Mouse (Mus musculus) c-Kit-positive CD71-positive TER-119-positive erythroid progenitor cells, embryonic 14.5 days (primary cell): ENCODE results near the gene Nsg2.
"Not testable (repeated sequence)": the region's sequence is repeated elsewhere in the genome, so short reads cannot be mapped to it uniquely, and the experiment has no call there.

Source experiments
- DNase-seq: peaks from one replicate; pipeline ENCODE4 v3.0.0-alpha.2; 2013; ENCODE audit warnings: low spot score

The Nsg2 gene

GRCm38 (mm10) chr11:32000281-32000680 lies at the start of gene Nsg2:
TSS of gene Nsg2 (plus strand) at chr11:32000463.
- DNase-seq, result no peak

DNA sequence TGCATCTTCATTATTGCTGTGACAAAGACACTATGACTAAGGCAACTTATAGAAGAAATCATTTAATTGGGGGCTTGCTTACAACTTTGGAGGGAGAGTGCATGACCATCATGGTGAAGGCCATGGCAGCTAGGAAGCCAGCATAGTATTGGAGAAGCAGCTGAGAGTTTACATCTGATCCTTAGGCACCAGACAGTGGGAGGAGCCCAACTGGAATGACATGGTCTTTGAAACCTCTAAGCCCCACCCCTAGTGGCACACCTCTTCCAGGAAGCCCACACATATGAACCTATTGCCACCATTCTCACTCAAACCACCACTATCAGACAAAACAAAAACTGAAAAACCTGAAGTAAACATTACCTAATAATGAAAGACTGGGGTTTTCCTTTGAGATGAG lies 40.2 kb upstream of the Nsg2 start:
- no peak for DNase-seq

DNA sequence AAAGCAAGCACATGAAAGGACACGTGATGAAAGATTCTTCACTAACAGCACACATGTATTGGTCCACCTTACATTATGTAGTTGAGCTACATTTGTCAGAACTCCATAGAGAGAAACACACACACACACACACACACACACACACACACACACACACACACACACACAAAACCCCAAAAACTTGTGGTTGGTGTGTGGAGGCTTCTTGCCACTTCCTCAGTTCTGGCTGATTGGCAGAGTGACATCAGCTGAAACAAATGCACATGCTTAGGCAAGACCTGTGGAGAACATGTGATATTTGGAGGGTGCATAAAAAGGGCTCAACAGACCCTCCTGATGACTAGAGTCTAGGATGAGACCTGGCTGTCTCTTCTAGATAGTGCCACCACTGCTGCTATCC lies 36.3 kb upstream of the Nsg2 start:
- DNase-seq, result no peak

GRCm38 (mm10) chr11:31965256-31966134 lies 34.8 kb upstream of the Nsg2 start, which contains the start of gene 4930524B15Rik:
TSS of gene 4930524B15Rik (plus strand) at chr11:31965592.
- no peak for DNase-seq

GRCm38 (mm10) chr11:31974132-31974531 lies 26.1 kb upstream of the Nsg2 start:
- DNase-seq, result no peak

DNA sequence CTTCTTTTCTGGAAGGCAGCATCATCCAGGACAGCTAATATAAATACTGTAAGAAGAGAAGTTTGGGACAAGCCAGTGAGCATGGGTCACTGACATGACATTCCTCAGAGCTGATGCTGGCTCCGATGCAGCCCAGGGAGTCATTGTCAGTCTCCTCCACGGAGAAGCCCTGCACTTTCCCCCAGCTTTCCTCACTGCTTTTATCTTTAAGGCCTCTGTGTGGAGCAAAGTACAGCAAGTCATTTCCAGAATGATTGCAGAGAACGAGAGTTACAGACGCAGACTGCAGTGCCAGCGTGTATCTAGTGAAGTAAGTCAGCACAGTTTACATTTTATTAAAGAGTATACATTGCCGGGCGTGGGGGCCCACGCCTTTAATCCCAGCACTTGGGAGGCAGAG lies 25.4 kb upstream of the Nsg2 start:
- no peak for DNase-seq

- DNase-seq, result no peak
Observed at GRCm38 (mm10) chr11:31975678-31976077, 24.6 kb upstream of the Nsg2 start.

DNA sequence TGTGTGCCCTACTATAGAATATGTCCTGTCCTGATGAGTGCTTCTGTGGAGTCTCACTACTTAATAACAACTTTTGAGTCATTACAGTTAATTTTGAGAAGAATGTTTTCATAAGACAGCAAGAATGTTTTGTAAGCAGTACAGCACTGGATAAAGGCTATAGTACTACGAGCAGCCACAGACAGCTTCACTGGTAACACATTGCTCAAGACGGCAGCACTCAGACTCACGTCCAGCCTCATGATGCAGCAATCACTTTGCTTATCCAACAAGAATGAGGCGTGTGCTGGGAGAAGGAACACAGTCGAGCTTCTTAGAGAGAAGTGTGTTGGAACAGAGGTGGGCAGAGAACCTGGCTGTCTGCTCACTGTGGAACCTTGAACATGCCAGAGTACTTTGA lies 24.1 kb upstream of the Nsg2 start:
- DNase-seq, result no peak

GRCm38 (mm10) chr11:31980089-31980488 lies 20.2 kb upstream of the Nsg2 start:
- DNase-seq, result not testable (repeated sequence)

- no peak for DNase-seq
Observed at GRCm38 (mm10) chr11:31981830-31982229, 18.4 kb upstream of the Nsg2 start.

GRCm38 (mm10) chr11:31982247-31982943 lies 17.9 kb upstream of the Nsg2 start:
- DNase-seq, result not testable (repeated sequence)

DNA sequence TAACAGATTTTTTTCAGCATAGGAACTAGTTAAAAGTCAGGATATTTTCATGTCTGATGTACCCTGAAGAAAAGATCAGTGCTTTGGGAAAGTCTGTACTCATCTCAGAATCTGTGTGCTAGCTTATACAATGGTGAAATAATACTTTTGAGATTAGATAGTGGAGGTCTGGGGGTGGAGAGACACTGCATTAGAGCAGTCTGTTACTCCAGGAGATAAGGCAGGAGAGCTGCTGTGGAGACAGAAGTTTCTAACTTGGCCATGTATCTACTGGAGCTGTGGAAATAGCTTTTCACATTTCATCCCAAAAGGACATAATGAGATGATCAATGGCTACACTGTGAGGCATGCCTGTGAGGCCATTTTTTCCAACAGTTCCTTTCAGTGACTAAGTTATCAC lies 17.0 kb upstream of the Nsg2 start:
- DNase-seq, result no peak

DNA sequence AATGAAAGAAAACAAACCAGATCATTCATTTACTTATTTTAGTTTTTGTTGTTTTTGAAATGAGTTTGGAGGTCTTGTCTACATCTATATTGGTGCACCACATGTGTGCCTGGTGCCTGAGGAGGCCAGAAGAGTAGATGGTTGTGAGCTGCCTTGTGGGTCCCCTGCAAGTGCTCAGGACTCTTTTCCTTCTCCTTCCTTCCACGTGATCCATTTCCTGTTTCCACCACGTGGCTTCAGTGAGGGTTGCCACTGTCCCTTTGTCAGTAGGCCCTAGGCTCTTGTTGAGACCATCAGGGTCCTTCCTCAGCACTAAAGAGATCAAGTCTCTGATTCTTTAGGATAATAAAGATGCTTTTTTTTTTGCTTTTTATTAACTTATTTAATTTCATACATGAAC lies 15.5 kb upstream of the Nsg2 start:
- DNase-seq, result no peak

DNA sequence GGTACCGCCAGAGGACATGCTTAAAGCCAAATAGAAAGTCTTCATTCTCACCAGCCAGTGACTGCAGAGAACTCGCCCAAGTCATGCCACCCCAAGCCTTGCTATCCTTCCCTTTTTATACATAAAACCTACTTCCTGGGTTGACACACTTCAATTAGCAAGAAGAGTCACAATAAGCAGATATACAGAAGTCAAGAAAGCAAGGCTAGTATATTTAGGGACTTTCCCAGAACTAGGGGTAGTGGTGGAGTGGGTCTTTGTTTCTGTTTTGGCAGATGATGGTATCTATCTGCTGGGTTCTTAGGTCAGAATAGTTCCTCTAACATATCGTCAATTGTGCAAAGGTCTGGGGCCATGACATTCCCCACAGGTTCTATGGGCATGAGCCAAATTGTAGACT lies 7.7 kb upstream of the Nsg2 start:
- no peak for DNase-seq

DNA sequence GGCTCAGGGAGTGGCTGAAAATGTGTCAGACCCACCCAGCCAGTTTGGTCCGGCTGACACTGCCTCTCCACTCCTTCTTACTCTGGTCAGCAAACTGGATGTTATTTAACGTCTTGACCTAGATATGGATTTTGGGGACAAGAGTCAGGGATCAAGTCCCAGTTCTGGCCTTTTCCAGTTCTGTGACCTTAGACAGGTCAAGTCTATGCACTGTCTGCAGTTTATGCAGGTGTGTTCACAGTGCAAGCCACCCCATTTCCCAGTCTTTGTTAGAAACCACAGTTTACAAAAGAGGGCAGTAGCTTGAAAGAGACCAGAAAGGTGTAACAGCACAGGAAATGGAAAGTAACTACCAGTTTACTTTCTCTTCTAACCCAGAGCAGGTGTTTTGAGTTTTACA lies 547 bp upstream of the Nsg2 start:
- DNase-seq, result no peak

- DNase-seq, result no peak
Observed at GRCm38 (mm10) chr11:32001181-32001910, 1.1 kb downstream of the Nsg2 start.

GRCm38 (mm10) chr11:32002670-32003072 lies 2.4 kb downstream of the Nsg2 start:
- no peak for DNase-seq

- not testable (repeated sequence) for DNase-seq
Observed at GRCm38 (mm10) chr11:32008049-32008448, 7.8 kb downstream of the Nsg2 start.

GRCm38 (mm10) chr11:32008852-32009251 lies 8.6 kb downstream of the Nsg2 start:
- no peak for DNase-seq

DNA sequence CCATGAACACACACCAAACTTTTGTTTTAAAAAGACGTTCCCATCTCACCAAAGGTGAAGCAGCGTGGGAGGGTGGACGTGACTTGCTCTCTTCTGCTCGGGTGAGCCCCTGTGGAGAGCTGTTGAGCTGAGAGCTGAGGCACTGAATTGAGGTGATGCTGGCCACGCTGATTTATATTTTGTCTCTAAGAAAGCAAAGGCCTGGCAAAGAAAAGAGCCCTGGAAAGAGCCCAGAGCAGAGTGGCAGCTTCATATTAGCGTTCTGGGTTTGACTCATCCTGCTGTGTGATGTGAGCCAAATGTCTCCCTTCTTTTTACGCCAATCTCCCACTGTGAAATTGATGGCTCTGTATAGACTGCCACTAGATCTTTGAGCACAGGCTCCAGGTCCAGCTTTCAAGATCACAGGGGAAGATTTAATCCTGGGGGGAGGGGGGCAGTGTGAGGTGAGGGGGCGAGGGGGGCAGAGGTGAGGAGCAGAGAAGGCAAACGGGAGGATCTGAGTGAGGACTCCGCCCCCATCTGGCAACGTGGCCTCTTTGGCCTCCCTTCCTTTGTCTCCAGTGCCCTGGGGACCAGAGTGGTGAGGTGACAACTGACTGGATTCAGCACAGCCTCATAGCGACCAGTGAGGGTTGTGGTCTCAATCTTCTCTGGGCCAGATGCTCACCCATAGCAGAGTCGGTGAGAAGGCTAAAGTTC lies 9.8 kb downstream of the Nsg2 start:
- DNase-seq, result no peak

DNA sequence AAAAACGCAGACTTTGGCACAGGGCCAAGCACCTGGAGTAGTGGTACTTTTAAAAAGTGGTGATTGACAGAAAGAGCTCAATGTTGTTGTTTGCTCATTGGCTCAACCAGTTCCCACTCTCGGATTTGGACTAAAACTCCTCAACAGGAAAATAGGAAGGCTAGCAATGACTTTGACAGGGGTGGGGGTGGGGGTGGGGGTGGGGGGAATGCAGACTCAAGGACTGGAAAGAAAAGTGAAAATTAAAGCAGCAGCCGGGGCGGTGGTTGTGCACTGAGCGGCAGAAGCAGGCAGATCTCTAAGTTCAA lies 10.4 kb downstream of the Nsg2 start:
- DNase-seq, result no peak
